8 mouse cellular contexts compared by ENCODE assay signal in genomic region chr9:113990547-113991248, GRCm38 (mm10). TPM values are rescaled to one million over a fixed set of nuclear protein-coding genes. Genes with fewer than 3 reads are reported as not detected.
DNase-seq lines count a peak whose midpoint lies in the region; ATAC-seq lines count a peak whose summit lies in the region.

No protein-coding gene starts in this region.

- intact Hi-C loops in left cerebral cortex, postnatal 10 days (cut with DNase I): loop anchor here (5.0 to 10.0 kb wide), 2 partner anchors 122 to 394 kb away; no protein-coding TSS in a partner anchor

- peak; percentile 88 for ATAC-seq in megakaryocyte-erythroid progenitor cell, adult 5-6 weeks (replicated peaks; ENCODE audit: low FRiP score, low TSS enrichment, poor library complexity, severe bottlenecking)

- DNase-seq in adipocyte (ENCODE audit: low spot score): peak; percentile 87
- DNase-seq in embryo, embryonic 10 days (ENCODE audit: low spot score): peak; percentile 93
- peak; percentile 86 for DNase-seq in gastrocnemius, postnatal 10 days
- peak; percentile 87 for DNase-seq in induced T-regulatory cell, adult 2 months (ENCODE audit: low read depth)
- DNase-seq in left cerebral cortex, postnatal 10 days (ENCODE audit: extremely low spot score in 1 of 2, low spot score in 2 of 2): peak; percentile 64 to 86
- peak; percentile 71 for DNase-seq in right cerebral cortex, postnatal 25 days
- DNase-seq in urinary bladder, postnatal 36 days (ENCODE audit: low spot score in 2 of 2): peak; percentile 78 to 80

RNA-seq across cellular contexts. Expression of gene Fbxl2, which starts 55.3 kb away (rescaled TPM):
- 1 to 10 TPM; 2.0 to 3.2 TPM for total RNA-seq in gastrocnemius, postnatal 10 days (2021)
- total RNA-seq in left cerebral cortex, postnatal 10 days (2021): 10 to 100 TPM; 48.5 to 58.8 TPM
- 2.6 and 4.0 TPM in 2 replicates for total RNA-seq in megakaryocyte-erythroid progenitor cell, adult 5-6 weeks (2014; fragmentation: Nextera tagmentation)
- total RNA-seq in megakaryocyte-erythroid progenitor cell, adult 5-6 weeks (2017): 1.3 and 1.8 TPM in 2 replicates

RNA-seq across cellular contexts. Expression of gene Ubp1, which starts 60.0 kb away (rescaled TPM):
- 10 to 100 TPM; 21.5 to 33.6 TPM for total RNA-seq in gastrocnemius, postnatal 10 days (2021)
- 10 to 100 TPM; 62.9 to 66.0 TPM for total RNA-seq in left cerebral cortex, postnatal 10 days (2021)
- 85.8 and 94.0 TPM in 2 replicates for total RNA-seq in megakaryocyte-erythroid progenitor cell, adult 5-6 weeks (2014; fragmentation: Nextera tagmentation)
- total RNA-seq in megakaryocyte-erythroid progenitor cell, adult 5-6 weeks (2017): 76.9 and 86.7 TPM in 2 replicates

Comparison
In these comparisons a context has a peak if more than half of its experiments do, and no peak if none do; other contexts are left out.
1. Peak in every context shown above with its lines: DNase-seq and ATAC-seq.
2. RNA of gene Fbxl2, which starts 55.3 kb away (total RNA-seq): 48.5 to 58.8 TPM in left cerebral cortex, postnatal 10 days; 1.3 to 4.0 TPM in megakaryocyte-erythroid progenitor cell, adult 5-6 weeks and 2.0 to 3.2 TPM in gastrocnemius, postnatal 10 days; every median in the first group is over 4 times any median in the second.